Mouse (Mus musculus): ENCODE measurements around the gene Mtm1.

- TF ChIP-seq CTCF (IDR thresholded peaks at IDR 0.05; ENCODE audit: extremely low read depth, insufficient read depth, insufficient read length, insufficient replicate concordance) (no peak), POLR2A (IDR thresholded peaks at IDR 0.05; ENCODE audit: low read depth, low read length) (no peak)
Observed at GRCm38 (mm10) chrX:71302148-71302547, 91.6 kb downstream of the Mtm1 start.

All from spleen, adult 2 months (tissue).